Mouse (Mus musculus): ENCODE data around the gene Nsg1.

- TF ChIP-seq EP300 (IDR thresholded peaks at IDR 0.05; ENCODE audit: low read depth) (no peak), CTCF (IDR thresholded peaks at IDR 0.05; ENCODE audit: low read depth) (no peak)
Measured at GRCm38 (mm10) chr5:38146524-38146923, 13.2 kb downstream of the Nsg1 start.

Measured in liver, embryonic 14.5 days (tissue).